7 mouse cellular contexts compared by ENCODE assay signal in genomic region chr5:105732433-105732891, GRCm38 (mm10). TPM values are rescaled to one million over a fixed set of nuclear protein-coding genes. Genes with fewer than 3 reads are reported as not detected.
DNase-seq lines count a peak whose midpoint lies in the region; ATAC-seq and TF ChIP-seq lines count a peak whose summit lies in the region.

No protein-coding gene starts in this region.

- peak; percentile 54 for DNase-seq in MEL-GATA-1-ER (ENCODE audit: extremely low read depth, low read depth)
- DNase-seq in embryo, embryonic 10 days (ENCODE audit: low spot score), result peak; percentile 26
- no peak for DNase-seq in kidney, postnatal 0 days (ENCODE audit: low spot score)
- peak; percentile 62 to 80 for DNase-seq in lung, postnatal 4 days
- no peak for DNase-seq in layer of hippocampus, adult 8-10 months (ENCODE audit: low spot score in 2 of 2)

- peak overlapping the region; percentile 99 for H3K4me2 ChIP-seq in heart, embryonic 11.5 days
- H3K4me2 ChIP-seq in kidney, postnatal 0 days (ENCODE audit: low read length), result peak overlapping the region; percentile 71
- peak overlapping the region; percentile 96 for H3K4me2 ChIP-seq in stomach, embryonic 15.5 days

- 16% methylated on average over 11 of the region's 11 CpGs for WGBS in heart, embryonic 11.5 days (ENCODE audit: insufficient replicate concordance)
- 44% methylated on average over 11 of the region's 11 CpGs for WGBS in kidney, postnatal 0 days
- WGBS in stomach, embryonic 15.5 days, result 26% methylated on average over 11 of the region's 11 CpGs

- TF ChIP-seq CTCF in kidney, postnatal 0 days (IDR thresholded peaks at IDR 0.05; ENCODE audit: low read depth), result no peak

- H3K27me3 ChIP-seq in heart, embryonic 11.5 days (ENCODE audit: control insufficient read depth, insufficient read depth, low read length), result peaks cover 15% of the 10 kb centered on the region
- H3K27me3 ChIP-seq in kidney, postnatal 0 days (ENCODE audit: insufficient read depth, low read length), result no peaks in the 10 kb centered on the region
- H3K27me3 ChIP-seq in stomach, embryonic 15.5 days (replicated peaks), result no peaks in the 10 kb centered on the region

- H3K36me3 ChIP-seq in heart, embryonic 11.5 days (ENCODE audit: control insufficient read depth, insufficient read depth, low read length), result no peaks in the 10 kb centered on the region
- H3K36me3 ChIP-seq in kidney, postnatal 0 days (ENCODE audit: insufficient read depth, low read length), result peaks cover 9% of the 10 kb centered on the region; the same call in 1 of the 2 replicates
- H3K36me3 ChIP-seq in stomach, embryonic 15.5 days, result no peaks in the 10 kb centered on the region

- H3K4me3 ChIP-seq in heart, embryonic 11.5 days (ENCODE audit: low read depth, low read length), result peak overlapping the region; percentile 62
- H3K4me3 ChIP-seq in kidney, postnatal 0 days (replicated peaks; ENCODE audit: low read depth, low read length), result peak overlapping the region; percentile 46
- H3K4me3 ChIP-seq in stomach, embryonic 15.5 days (replicated peaks), result peak overlapping the region; percentile 58

- peak; percentile 52; the same call in 1 of the 2 replicates for ATAC-seq in heart, embryonic 11.5 days (replicated peaks; ENCODE audit: insufficient number of reproducible peaks, low FRiP score, low TSS enrichment)
- peak; percentile 34 for ATAC-seq in kidney, postnatal 0 days (replicated peaks; ENCODE audit: low FRiP score, low read depth)
- ATAC-seq in stomach, embryonic 15.5 days (ENCODE audit: insufficient read depth, low FRiP score, low read depth), result peak; percentile 67

- H3K9ac ChIP-seq in heart, embryonic 11.5 days (ENCODE audit: low read depth, low read length), result peak overlapping the region; percentile 76
- peak overlapping the region; percentile 55 for H3K9ac ChIP-seq in kidney, postnatal 0 days (ENCODE audit: low read depth, low read length)
- peak overlapping the region; percentile 51 for H3K9ac ChIP-seq in stomach, embryonic 15.5 days

- H3K4me1 ChIP-seq in heart, embryonic 11.5 days (ENCODE audit: control insufficient read depth, insufficient read depth, low read length), result peaks cover 6% of the 10 kb centered on the region; the same call in 1 of the 2 replicates
- H3K4me1 ChIP-seq in kidney, postnatal 0 days (replicated peaks; ENCODE audit: insufficient read depth, low read length), result peaks cover 12% of the 10 kb centered on the region
- peaks cover 13% of the 10 kb centered on the region for H3K4me1 ChIP-seq in stomach, embryonic 15.5 days

- H3K9me3 ChIP-seq in heart, embryonic 11.5 days (replicated peaks; ENCODE audit: control insufficient read depth, low read length), result no peaks in the 10 kb centered on the region
- no peaks in the 10 kb centered on the region for H3K9me3 ChIP-seq in kidney, postnatal 0 days (replicated peaks; ENCODE audit: low read length)
- H3K9me3 ChIP-seq in stomach, embryonic 15.5 days, result no peaks in the 10 kb centered on the region

- no peak overlapping the region for H3K27ac ChIP-seq in heart, embryonic 11.5 days (ENCODE audit: low read depth, low read length)
- H3K27ac ChIP-seq in kidney, postnatal 0 days, result peak overlapping the region; percentile 84
- peak overlapping the region; percentile 49 for H3K27ac ChIP-seq in stomach, embryonic 15.5 days

RNA-seq across cellular contexts. Expression of gene Lrrc8d, which starts 32.7 kb away (rescaled TPM):
- polyA plus RNA-seq in heart, embryonic 11.5 days (2014; fragmentation: Nextera tagmentation; extraction: Ambion mirVana), result 8.3 and 8.4 TPM in 2 replicates
- 32.5 and 34.6 TPM in 2 replicates for polyA plus RNA-seq in kidney, postnatal 0 days (2015; fragmentation: Nextera tagmentation; extraction: Ambion mirVana)
- 14.1 and 17.9 TPM in 2 replicates for polyA plus RNA-seq in stomach, embryonic 15.5 days (2015; fragmentation: Nextera tagmentation; extraction: Ambion mirVana)
- total RNA-seq in layer of hippocampus, adult 8-10 months (2022), result 10 to 100 TPM; 45.1 to 57.8 (median 50.1) TPM

Comparison
In these comparisons a context has a peak if more than half of its experiments do, and no peak if none do; other contexts are left out.
1. DNase-seq: peak in MEL-GATA-1-ER (single experiment), embryo, embryonic 10 days (single experiment) and lung, postnatal 4 days (2 of 2); none in kidney, postnatal 0 days (single experiment) and layer of hippocampus, adult 8-10 months (0 of 2).
2. Peak in every context shown above with its lines, with median percentiles within 50 percentile points of each other: ATAC-seq, H3K4me2 ChIP-seq, H3K4me3 ChIP-seq and H3K9ac ChIP-seq.